Mouse (Mus musculus) E14TG2a.4 (cell line): Measurements from ENCODE around the gene Cxcl17.

Source experiments
- CTCF ChIP-seq: conservative IDR thresholded peaks from 2 replicates; pipeline ENCODE4 v1.5.1; 2014; ENCODE audit warnings: low read length
- NANOG ChIP-seq: IDR thresholded peaks from 2 replicates; pipeline ENCODE4 v1.6.1; 2014; ENCODE audit warnings: borderline replicate concordance, low read length, mixed read lengths
- POU5F1 ChIP-seq: IDR thresholded peaks from 2 replicates; pipeline ENCODE4 v1.6.1; 2014; ENCODE audit warnings: low read length, borderline replicate concordance

- TF ChIP-seq CTCF (no peak), POU5F1 (no peak), NANOG (no peak)
Observed at GRCm38 (mm10) chr7:25363632-25364031, 49.1 kb downstream of the Cxcl17 start.
